Mouse (Mus musculus): ENCODE measurements around the gene Gfy. TPM values are rescaled to one million over a fixed set of nuclear protein-coding genes. Genes with fewer than 3 reads are reported as not detected.

The Gfy gene
- polyA plus RNA-seq, 1 experiment from 2014 or later: 0.52 TPM

DNA sequence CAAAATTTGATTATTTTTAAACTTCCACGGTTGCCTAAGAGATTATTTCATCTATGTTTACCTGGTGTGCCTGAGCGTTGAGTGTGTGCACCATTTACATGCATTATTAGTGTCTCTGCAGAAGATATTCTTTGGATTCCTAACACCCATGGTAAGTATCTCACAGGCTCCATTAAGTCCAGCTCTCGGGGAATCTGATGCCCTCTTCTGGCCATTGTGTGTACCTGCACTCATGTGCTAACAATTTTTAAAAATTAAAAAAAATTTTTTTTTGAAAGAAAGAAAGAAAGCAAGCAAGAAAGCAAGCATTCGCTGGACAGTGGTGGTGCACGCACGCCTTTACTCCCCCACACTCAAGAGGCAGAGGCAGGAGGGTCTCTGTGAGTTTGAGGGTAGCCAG, 28.9 kb upstream of the Gfy start:
- ATAC-seq (ENCODE audit: low FRiP score): no peak
- WGBS: 77% methylated on average over 6 of the region's 6 CpGs
- H3K36me3 ChIP-seq (replicated peaks): no peaks in the 10 kb centered on the region
- H3K4me2 ChIP-seq: no peak overlapping the region
- no peak overlapping the region for H3K27ac ChIP-seq
- H3K4me3 ChIP-seq (replicated peaks): no peak overlapping the region
- 0 out of 2 replicates have a peak, but pooled peaks cover 7% of the 10 kb centered on the region for H3K9me3 ChIP-seq
- no peak overlapping the region for H3K9ac ChIP-seq
- H3K4me1 ChIP-seq: peaks cover 10% of the 10 kb centered on the region
- peaks cover 47% of the 10 kb centered on the region for H3K27me3 ChIP-seq

DNA sequence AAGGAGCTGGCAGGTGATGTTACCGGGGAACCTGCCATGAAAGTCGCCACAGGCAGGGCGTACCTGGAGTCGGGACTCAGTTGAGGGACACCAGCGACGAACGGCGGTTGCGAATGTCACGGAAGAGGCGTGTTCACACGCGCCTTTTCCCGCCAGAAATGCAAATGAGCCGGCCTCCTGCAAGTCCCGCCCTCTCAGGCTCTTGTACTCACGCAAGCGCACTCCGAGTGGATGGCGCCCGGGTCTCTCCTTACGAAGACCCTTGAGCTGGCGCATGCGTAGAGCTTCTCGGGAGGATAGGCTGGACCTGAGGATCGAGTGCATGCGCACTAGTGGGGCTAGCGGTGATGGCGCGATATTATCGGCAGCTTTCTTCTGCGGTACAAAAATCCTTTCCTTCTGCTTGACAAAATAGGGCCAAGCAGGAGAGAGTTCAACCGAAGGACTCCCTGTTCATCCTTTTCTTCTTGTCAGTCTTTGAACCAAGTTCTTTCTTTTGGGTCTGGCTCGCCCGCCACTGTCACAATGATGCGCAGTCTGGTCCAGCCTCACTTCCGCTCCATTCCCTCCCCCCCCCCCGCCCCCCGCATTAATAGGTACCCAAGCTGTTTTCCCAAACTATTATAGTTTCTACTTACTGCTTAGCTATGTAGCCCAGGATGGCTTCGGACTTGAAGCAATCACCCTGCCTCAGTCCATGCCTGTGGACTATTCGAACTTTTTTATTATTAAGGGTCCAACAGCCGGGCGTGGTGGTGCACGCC, 25.2 kb upstream of the Gfy start, which contains the start of gene Ccdc155:
Gene Ccdc155, minus strand, starts transcription at position 513 of the 764 bp plus-strand sequence.
- Histone ChIP-seq H3K4me1 (peaks cover 4% of the 10 kb centered on the region; the same call in 1 of the 2 replicates), H3K9me3 (0 out of 2 replicates have a peak, but pooled peaks cover 7% of the 10 kb centered on the region), H3K27ac (peak within 1 kb of the TSS; percentile 75), H3K4me3 (replicated peaks) (peak within 1 kb of the TSS; percentile 46), H3K9ac (peak within 1 kb of the TSS; percentile 56), H3K27me3 (peaks cover 24% of the 10 kb centered on the region), H3K4me2 (peak within 1 kb of the TSS; percentile 53), H3K36me3 (replicated peaks) (no peaks in the 10 kb centered on the region)
- peak; percentile 98 for ATAC-seq (ENCODE audit: low FRiP score)
- 11% methylated on average over 42 of the region's 44 CpGs for WGBS

DNA sequence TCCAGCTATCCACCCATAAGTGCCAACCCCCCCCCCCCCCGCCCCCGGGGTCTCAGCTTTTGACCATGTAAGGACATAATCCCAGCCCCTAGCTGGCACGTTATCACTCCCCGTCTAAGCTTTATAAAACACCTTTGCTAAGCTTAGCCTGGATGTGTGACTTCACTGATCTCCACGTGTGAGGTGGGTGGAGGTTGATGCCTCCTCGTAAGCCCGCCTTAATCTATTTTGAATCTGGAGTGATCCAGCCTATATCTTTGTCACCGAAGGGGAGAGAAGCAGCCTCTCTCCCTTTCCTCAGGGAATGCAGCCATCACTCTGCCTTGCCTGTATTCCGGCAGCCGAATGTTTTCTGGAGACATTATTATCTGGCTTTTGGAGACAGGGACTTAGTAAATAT, 23.3 kb upstream of the Gfy start:
- WGBS: 66% methylated on average over 9 of the region's 10 CpGs
- ATAC-seq (ENCODE audit: low FRiP score): no peak

GRCm38 (mm10) chr7:45198961-45199360, 19.6 kb upstream of the Gfy start:
- no peaks in the 10 kb centered on the region for H3K9me3 ChIP-seq
- no peak overlapping the region for H3K27ac ChIP-seq
- no peaks in the 10 kb centered on the region for H3K36me3 ChIP-seq (replicated peaks)
- WGBS: 82% methylated on average over 11 of the region's 11 CpGs
- no peak for ATAC-seq (ENCODE audit: low FRiP score)
- H3K27me3 ChIP-seq: peaks cover 30% of the 10 kb centered on the region
- no peak overlapping the region for H3K9ac ChIP-seq
- H3K4me1 ChIP-seq: peaks cover 11% of the 10 kb centered on the region; the same call in 1 of the 2 replicates
- H3K4me3 ChIP-seq (replicated peaks): no peak overlapping the region
- no peak overlapping the region for H3K4me2 ChIP-seq

More for the DNA sequence above, 23.3 kb upstream of the Gfy start:
- H3K36me3 ChIP-seq (replicated peaks): no peaks in the 10 kb centered on the region
- H3K4me1 ChIP-seq: peaks cover 8% of the 10 kb centered on the region; the same call in 1 of the 2 replicates
- no peak overlapping the region for H3K4me2 ChIP-seq
- H3K27ac ChIP-seq: no peak overlapping the region
- H3K9me3 ChIP-seq: no peaks in the 10 kb centered on the region
- H3K4me3 ChIP-seq (replicated peaks): no peak overlapping the region
- peaks cover 16% of the 10 kb centered on the region; the same call in 1 of the 2 replicates for H3K27me3 ChIP-seq
- no peak overlapping the region for H3K9ac ChIP-seq

DNA sequence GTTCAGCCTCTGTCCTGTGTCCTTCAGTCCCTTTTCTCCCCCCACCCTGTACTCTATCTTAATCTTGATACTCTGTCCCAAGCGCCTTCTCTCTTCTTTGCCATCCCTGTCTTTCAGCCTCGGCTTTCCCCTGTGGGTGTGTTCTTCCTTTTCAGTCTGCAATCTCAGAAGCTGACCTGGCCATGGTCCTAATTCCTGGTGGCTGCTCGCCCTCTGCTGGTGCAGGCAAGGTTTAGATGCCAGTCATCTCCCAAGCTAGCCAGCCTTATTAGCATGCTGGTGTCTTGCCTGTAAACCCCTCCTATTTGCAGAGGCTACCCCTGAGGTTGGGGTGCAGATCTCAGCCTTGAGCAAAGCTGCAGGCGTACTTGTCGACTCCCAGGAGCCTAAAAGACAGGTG, 19.1 kb upstream of the Gfy start:
- 12% methylated on average over 5 of the region's 5 CpGs for WGBS
- peaks cover 10% of the 10 kb centered on the region; the same call in 1 of the 2 replicates for H3K4me1 ChIP-seq
- peak overlapping the region; percentile 30; the same call in 1 of the 2 replicates for H3K9ac ChIP-seq
- H3K27me3 ChIP-seq: peaks cover 25% of the 10 kb centered on the region
- no peaks in the 10 kb centered on the region for H3K36me3 ChIP-seq (replicated peaks)
- H3K9me3 ChIP-seq: no peaks in the 10 kb centered on the region
- H3K4me2 ChIP-seq: no peak overlapping the region
- H3K4me3 ChIP-seq (replicated peaks): no peak overlapping the region
- H3K27ac ChIP-seq: no peak overlapping the region
- peak; percentile 64 for ATAC-seq (ENCODE audit: low FRiP score)

- no peak overlapping the region for H3K27ac ChIP-seq
- H3K4me3 ChIP-seq (replicated peaks): no peak overlapping the region
- no peak for ATAC-seq (ENCODE audit: low FRiP score)
- H3K36me3 ChIP-seq (replicated peaks): no peaks in the 10 kb centered on the region
- no peak overlapping the region for H3K4me2 ChIP-seq
- H3K9me3 ChIP-seq: no peaks in the 10 kb centered on the region
- H3K9ac ChIP-seq: peak overlapping the region; percentile 17; the same call in 1 of the 2 replicates
- WGBS: 66% methylated on average over 5 of the region's 5 CpGs
- peaks cover 11% of the 10 kb centered on the region; the same call in 1 of the 2 replicates for H3K4me1 ChIP-seq
- peaks cover 24% of the 10 kb centered on the region for H3K27me3 ChIP-seq
Measured at GRCm38 (mm10) chr7:45196994-45197393, 17.6 kb upstream of the Gfy start.

GRCm38 (mm10) chr7:45196176-45196535, 16.8 kb upstream of the Gfy start:
- H3K4me1 ChIP-seq: peaks cover 16% of the 10 kb centered on the region; the same call in 1 of the 2 replicates
- no peak overlapping the region for H3K9ac ChIP-seq
- no peak overlapping the region for H3K27ac ChIP-seq
- no peak for ATAC-seq (ENCODE audit: low FRiP score)
- no peaks in the 10 kb centered on the region for H3K9me3 ChIP-seq
- H3K4me2 ChIP-seq: no peak overlapping the region
- 84% methylated on average over 4 of the region's 4 CpGs for WGBS
- H3K4me3 ChIP-seq (replicated peaks): no peak overlapping the region
- H3K36me3 ChIP-seq (replicated peaks): no peaks in the 10 kb centered on the region
- peaks cover 27% of the 10 kb centered on the region for H3K27me3 ChIP-seq

- WGBS: 61% methylated on average over 13 of the region's 13 CpGs
- Histone ChIP-seq H3K36me3 (replicated peaks) (no peaks in the 10 kb centered on the region), H3K4me3 (replicated peaks) (no peak overlapping the region), H3K27me3 (peaks cover 33% of the 10 kb centered on the region), H3K27ac (no peak overlapping the region), H3K4me1 (peaks cover 16% of the 10 kb centered on the region; the same call in 1 of the 2 replicates), H3K4me2 (no peak overlapping the region), H3K9me3 (no peaks in the 10 kb centered on the region), H3K9ac (no peak overlapping the region)
- ATAC-seq (ENCODE audit: low FRiP score): no peak
Measured at GRCm38 (mm10) chr7:45195341-45196175, 16.2 kb upstream of the Gfy start.

DNA sequence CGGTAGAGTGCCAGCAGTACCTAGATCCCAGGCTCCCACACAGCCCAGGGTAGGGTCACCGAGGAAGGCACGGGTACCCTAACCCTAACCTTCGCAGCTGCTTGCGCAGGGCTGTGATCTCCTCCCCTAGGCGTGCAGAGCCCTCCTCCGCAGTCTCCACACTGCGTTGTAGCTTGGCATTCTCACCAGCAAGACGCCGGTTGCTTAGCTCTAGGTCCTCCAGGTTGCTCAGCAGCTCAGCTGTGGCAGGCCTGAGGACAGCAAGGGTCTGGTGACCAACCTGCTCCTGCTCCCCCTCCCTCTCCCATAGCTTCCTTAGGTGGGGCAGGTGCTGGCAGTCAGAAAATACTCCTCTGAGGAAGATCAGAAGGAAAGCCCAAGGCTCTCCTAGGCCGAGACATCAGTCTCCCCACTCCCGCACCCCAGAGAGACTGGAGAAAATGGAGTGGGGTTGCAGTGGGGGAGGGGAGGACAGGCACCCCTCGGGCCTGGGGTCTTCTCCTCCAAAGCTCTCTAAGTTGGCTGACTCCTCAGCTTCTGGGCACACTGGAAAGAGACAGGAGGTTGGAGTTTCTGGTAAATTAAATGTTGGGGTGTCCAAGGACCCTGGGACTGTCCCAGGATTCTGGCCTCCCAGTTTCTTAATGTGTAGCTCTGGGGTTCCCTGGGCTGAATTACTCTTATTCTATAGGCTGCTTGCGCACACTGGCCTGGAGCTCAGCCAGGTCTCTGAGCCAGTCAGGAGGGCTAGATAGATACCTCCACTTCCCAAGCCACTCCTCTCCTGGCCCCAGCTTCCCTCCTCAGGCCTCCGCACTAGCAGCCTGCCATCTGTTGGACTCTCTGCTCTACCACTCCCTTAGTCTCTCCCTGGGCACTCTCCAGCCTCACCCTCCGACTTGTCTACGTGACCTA, 14.8 kb upstream of the Gfy start:
- no peak overlapping the region for H3K4me3 ChIP-seq (replicated peaks)
- H3K4me2 ChIP-seq: no peak overlapping the region
- 70% methylated on average over 17 of the region's 17 CpGs for WGBS
- no peak overlapping the region for H3K9ac ChIP-seq
- peaks cover 46% of the 10 kb centered on the region for H3K27me3 ChIP-seq
- H3K4me1 ChIP-seq: peaks cover 16% of the 10 kb centered on the region; the same call in 1 of the 2 replicates
- no peak overlapping the region for H3K27ac ChIP-seq
- ATAC-seq (ENCODE audit: low FRiP score): no peak
- no peaks in the 10 kb centered on the region for H3K36me3 ChIP-seq (replicated peaks)
- no peaks in the 10 kb centered on the region for H3K9me3 ChIP-seq

- Histone ChIP-seq H3K4me3 (replicated peaks) (no peak overlapping the region), H3K27ac (no peak overlapping the region), H3K4me1 (peaks cover 15% of the 10 kb centered on the region; the same call in 1 of the 2 replicates), H3K9me3 (no peaks in the 10 kb centered on the region), H3K4me2 (no peak overlapping the region), H3K36me3 (replicated peaks) (no peaks in the 10 kb centered on the region), H3K27me3 (peaks cover 53% of the 10 kb centered on the region), H3K9ac (no peak overlapping the region)
- ATAC-seq (ENCODE audit: low FRiP score): no peak
- 71% methylated on average over 5 of the region's 5 CpGs for WGBS
Measured at GRCm38 (mm10) chr7:45193406-45193805, 14.0 kb upstream of the Gfy start.

DNA sequence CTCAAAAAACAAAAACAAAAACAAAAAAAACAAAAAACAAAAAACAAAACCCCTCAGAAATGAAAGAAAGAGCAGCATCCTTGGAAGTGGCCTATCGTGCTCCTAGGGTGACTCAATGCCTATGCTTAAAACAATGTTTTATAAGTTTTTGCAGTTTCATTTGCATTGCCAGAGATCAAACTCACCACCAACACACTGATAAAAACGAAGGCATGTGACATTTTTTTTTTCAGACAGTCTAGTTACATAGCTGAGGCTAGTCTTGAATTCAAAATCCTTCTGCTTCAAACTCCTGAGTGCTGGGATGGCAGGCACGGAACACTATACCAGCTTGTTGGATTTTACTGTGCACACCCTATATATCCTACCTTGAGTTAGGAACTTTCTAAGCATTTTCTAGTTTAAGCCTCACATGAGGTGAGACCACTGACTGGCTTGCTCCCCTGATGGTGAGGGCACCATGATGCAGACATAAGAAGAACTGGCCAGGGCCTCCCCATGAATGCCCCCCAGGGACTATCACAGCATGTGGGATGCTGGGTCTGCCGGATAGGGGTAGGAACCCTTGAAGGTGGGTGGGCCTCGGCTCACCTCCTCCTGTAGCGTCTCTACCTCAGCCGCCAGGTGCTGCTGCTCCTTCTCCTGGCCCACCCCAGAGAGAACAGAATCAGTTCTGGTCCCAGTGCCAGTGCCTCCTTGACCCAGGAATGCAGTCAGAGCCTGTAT, 13.4 kb upstream of the Gfy start:
- H3K27ac ChIP-seq: no peak overlapping the region
- no peak for ATAC-seq (ENCODE audit: low FRiP score)
- no peak overlapping the region for H3K4me2 ChIP-seq
- 81% methylated on average over 7 of the region's 7 CpGs for WGBS
- no peak overlapping the region for H3K4me3 ChIP-seq (replicated peaks)
- peaks cover 59% of the 10 kb centered on the region for H3K27me3 ChIP-seq
- H3K36me3 ChIP-seq (replicated peaks): no peaks in the 10 kb centered on the region
- H3K4me1 ChIP-seq: peaks cover 12% of the 10 kb centered on the region; the same call in 1 of the 2 replicates
- no peak overlapping the region for H3K9ac ChIP-seq
- no peaks in the 10 kb centered on the region for H3K9me3 ChIP-seq

All from forebrain, embryonic 12.5 days (tissue).